Mouse (Mus musculus): ENCODE measurements at regions not wholly inside any gene's neighbourhood (a gene's known extent, or its start where the extent isn't known, plus 50 kb on each side); places are given as distances from the start of the nearest gene placed in this dataset.

- TF ChIP-seq POLR2A (IDR thresholded peaks at IDR 0.05; ENCODE audit: low read depth, low read length) (no peak), CTCF (conservative IDR thresholded peaks at IDR 0.05; ENCODE audit: insufficient read depth, insufficient read length, low read depth, low read length) (no peak)
Observed at GRCm38 (mm10) chr12:57970163-57970562, 241.4 kb upstream of the Sstr1 start.
